In the genomic region with DNA sequence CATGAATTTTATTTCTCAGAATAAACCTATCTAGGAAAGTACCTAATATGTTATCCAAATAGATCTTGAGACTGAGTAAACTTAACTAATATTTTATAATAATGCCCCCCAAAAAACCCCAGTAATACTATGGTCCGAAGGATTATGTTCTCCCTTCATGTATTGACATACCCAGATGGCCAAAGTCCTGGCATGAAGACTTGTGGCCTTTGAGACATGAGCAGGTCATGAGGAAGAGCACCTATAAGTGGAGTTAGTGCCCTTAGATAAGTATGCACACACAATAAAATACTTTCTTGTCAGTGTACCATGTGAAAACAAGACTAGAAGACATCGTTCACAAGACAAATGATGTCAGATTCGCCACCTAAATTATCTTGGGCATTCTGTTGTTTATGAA, we compare ENCODE assay signal across 27 mouse cellular contexts. TPM values are rescaled to one million over a fixed set of nuclear protein-coding genes. Genes with fewer than 3 reads are reported as not detected.
"Had no signal": no experiment of that assay in that cellular context is flagged by ENCODE, and none has a peak within 500 bp of the region (broad histone marks: within the 10 kb centered on the region; RNA-seq: fewer than 3 reads in every experiment).

No protein-coding gene starts in this region.

- H3K27ac ChIP-seq: gastrocnemius, adult 2 months; heart, embryonic 10.5 days; hindbrain, embryonic 13.5 days; hindbrain, embryonic 15.5 days; hindbrain, postnatal 0 days; kidney, postnatal 0 days; left cerebral cortex, adult 2 months; limb, embryonic 13.5 days; limb, embryonic 15.5 days; liver, embryonic 12.5 days; liver, embryonic 14.5 days had no signal

- H3K27me3 ChIP-seq: heart, embryonic 12.5 days; hindbrain, embryonic 13.5 days; hindbrain, embryonic 15.5 days; kidney, embryonic 15.5 days; limb, embryonic 13.5 days; limb, embryonic 15.5 days; liver, embryonic 12.5 days had no signal

- H3K4me2 ChIP-seq: heart, embryonic 12.5 days; hindbrain, embryonic 13.5 days; hindbrain, embryonic 15.5 days; kidney, embryonic 15.5 days; limb, embryonic 13.5 days; limb, embryonic 15.5 days; liver, embryonic 12.5 days had no signal

- DNase-seq: gastrocnemius, adult 2 months; gastrocnemius, postnatal 10 days; gastrocnemius, postnatal 25 days; heart, adult 18-20 months; heart, postnatal 14 days; heart, postnatal 36 days; kidney, adult 11 months; kidney, adult 2 months; kidney, adult 9 months; kidney, postnatal 14 days; kidney, postnatal 36 days; layer of hippocampus, adult 9-11 months; left cerebral cortex, postnatal 4 days had no signal

- H3K4me1 ChIP-seq: heart, embryonic 10.5 days; heart, embryonic 12.5 days; hindbrain, embryonic 13.5 days; hindbrain, embryonic 15.5 days; kidney, embryonic 15.5 days; limb, embryonic 13.5 days; limb, embryonic 15.5 days; liver, embryonic 12.5 days had no signal

- H3K36me3 ChIP-seq: heart, embryonic 10.5 days; heart, embryonic 12.5 days; hindbrain, embryonic 13.5 days; hindbrain, embryonic 15.5 days; kidney, embryonic 15.5 days; limb, embryonic 13.5 days; limb, embryonic 15.5 days; liver, embryonic 12.5 days had no signal

- H3K9me3 ChIP-seq: heart, embryonic 10.5 days; hindbrain, embryonic 13.5 days; hindbrain, embryonic 15.5 days; kidney, embryonic 15.5 days; limb, embryonic 13.5 days; limb, embryonic 15.5 days had no signal

- ATAC-seq: hindbrain, postnatal 0 days; liver, embryonic 12.5 days had no signal

- H3K9ac ChIP-seq: heart, embryonic 12.5 days; hindbrain, embryonic 13.5 days; hindbrain, embryonic 15.5 days; kidney, embryonic 15.5 days; limb, embryonic 13.5 days; limb, embryonic 15.5 days; liver, embryonic 12.5 days; liver, embryonic 14.5 days had no signal

- H3K4me3 ChIP-seq: gastrocnemius, adult 2 months; heart, embryonic 10.5 days; heart, embryonic 12.5 days; hindbrain, embryonic 13.5 days; hindbrain, embryonic 15.5 days; kidney, embryonic 15.5 days; left cerebral cortex, adult 2 months; limb, embryonic 13.5 days; limb, embryonic 15.5 days; liver, embryonic 12.5 days had no signal

RNA-seq across cellular contexts. Expression of gene Clec2d, which starts 24.4 kb away (rescaled TPM):
- polyA plus RNA-seq: heart, embryonic 10.5 days; hindbrain, embryonic 11.5 days; hindbrain, embryonic 13.5 days; hindbrain, postnatal 0 days; limb, embryonic 11.5 days; limb, embryonic 13.5 days; liver, embryonic 12.5 days had no signal
